Mouse (Mus musculus) olfactory bulb, adult 2 months (tissue): Measurements from ENCODE around the gene Npr2. TPM values are rescaled to one million over a fixed set of nuclear protein-coding genes. Genes with fewer than 3 reads are reported as not detected.

Experiments used
- H3K27ac ChIP-seq: fragments of 200-500 bp; 2 replicates; pipeline ENCODE4 v1.5.1; 2012; ENCODE audit warnings: low read depth, low read length; ENCODE audit not compliant: insufficient read depth
- H3K4me1 ChIP-seq: fragments of 200-500 bp; 2 replicates; pipeline ENCODE4 v1.6.1; 2012; ENCODE audit warnings: low read length; ENCODE audit not compliant: control insufficient read depth, insufficient read depth
- H3K4me3 ChIP-seq: fragments of 200-500 bp; 2 replicates; pipeline ENCODE4 v1.5.1; 2012; ENCODE audit warnings: mild to moderate bottlenecking, low read depth, low read length, moderate library complexity; ENCODE audit not compliant: insufficient read depth
- CTCF ChIP-seq: fragments of 200-500 bp; IDR thresholded peaks from 2 replicates; pipeline ENCODE4 v1.5.1; 2012; ENCODE audit warnings: low read depth, mild to moderate bottlenecking, low read length, moderate library complexity; ENCODE audit not compliant: insufficient read depth
- POLR2A ChIP-seq: fragments of 200-500 bp; IDR thresholded peaks from 2 replicates; pipeline ENCODE4 v1.6.1; 2012; ENCODE audit warnings: mild to moderate bottlenecking, low read depth, low read length, moderate library complexity; ENCODE audit not compliant: insufficient read depth
- WGBS: fragments of 180-500 bp; shearing (Covaris S2); methylation state at CpG from one replicate; pipeline ENCODE4 v1.1.7; 2018; 5-methylcytosine and 5-hydroxymethylcytosine counted together
- polyA plus RNA-seq: library from polyadenylated mRNA; stranded (reverse); fragments of >200 nt; gene quantifications from 2 replicates; pipeline ENCODE4 v1.2.4, GENCODE M21; 2012; ENCODE audit warnings: low replicate concordance; ENCODE audit not compliant: missing spikeins, insufficient read depth, insufficient read length

Gene Npr2
- polyA plus RNA-seq, result not detected in 2 replicates

DNA sequence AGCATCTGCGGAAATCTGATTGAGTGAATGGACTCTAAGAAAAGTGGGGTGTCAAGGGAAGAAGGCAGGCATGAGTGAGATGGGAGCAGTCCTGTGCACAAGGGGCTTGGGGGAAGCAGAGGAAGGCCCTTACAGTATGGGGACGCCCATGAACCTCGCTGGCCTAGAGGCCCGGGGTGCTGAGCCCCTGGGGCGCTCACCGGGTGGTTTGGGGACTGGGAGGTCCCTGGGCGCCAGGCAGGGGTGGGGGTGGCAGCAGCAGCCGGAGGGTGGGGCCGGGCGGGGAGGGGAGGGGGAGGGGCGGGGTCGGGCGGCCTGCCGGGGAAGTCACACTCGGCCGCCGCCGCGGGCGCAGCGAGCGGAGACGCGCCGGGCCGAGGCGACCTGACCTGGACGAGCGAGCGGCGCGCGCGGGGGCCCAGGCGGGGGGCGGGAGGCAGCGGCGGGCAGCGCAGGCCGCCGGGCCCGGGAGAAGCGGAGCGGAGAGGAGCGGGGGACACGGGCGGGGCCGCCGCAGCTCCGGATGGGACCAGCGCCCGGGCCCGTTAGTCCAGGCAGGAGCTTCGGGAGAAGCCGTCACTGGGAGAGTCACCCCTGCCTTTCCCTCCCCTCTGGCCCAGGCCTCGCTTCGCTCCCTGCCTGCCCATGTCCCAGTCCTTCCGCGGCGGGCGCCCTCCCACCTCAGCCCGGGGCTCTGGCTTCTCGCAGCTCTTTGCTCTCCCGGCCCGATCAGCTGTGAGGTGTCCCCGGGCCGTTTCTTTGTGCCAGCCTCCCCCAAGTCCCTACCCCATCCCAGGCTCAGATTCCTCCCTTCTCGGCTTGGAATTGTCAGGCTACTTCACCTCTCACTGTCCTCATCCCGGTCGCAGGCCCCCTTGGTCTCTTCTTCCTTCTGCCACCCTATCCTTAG lies at the start of gene Npr2:
Npr2 (plus strand) TSS at position 890 of the 910 bp plus-strand sequence.
- Histone ChIP-seq H3K27ac (peak within 1 kb of the TSS; percentile 65; the same call in 1 of the 2 replicates), H3K4me1 (peaks cover 25% of the 10 kb centered on the region), H3K4me3 (peak within 1 kb of the TSS; percentile 79)
- TF ChIP-seq CTCF (no peak), POLR2A (no peak)
- WGBS, result 2% methylated on average over 54 of the region's 70 CpGs

DNA sequence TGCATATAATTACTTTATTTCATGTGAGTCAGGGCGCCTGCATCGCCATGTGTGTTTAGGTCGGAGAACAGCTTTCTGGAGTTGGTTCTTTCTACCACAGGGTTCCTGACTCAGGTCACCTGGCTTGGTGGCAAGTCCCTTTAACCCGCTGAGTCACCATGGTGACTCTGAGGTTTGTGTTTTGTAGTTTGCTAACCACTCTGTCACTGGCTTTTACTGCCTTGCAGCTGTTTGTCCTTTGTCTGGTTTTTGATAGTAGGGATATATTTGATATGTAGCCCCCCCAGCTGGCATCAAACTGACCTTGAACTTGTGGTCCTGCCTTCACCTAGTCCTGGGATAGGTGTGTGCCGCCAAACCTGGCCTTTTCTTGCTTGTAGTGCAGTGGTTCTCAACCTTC lies 49.5 kb upstream of the Npr2 start:
- TF ChIP-seq POLR2A (no peak), CTCF (no peak)
- WGBS, result 93% methylated on average over 5 of the region's 5 CpGs
- Histone ChIP-seq H3K4me3 (no peak overlapping the region), H3K4me1 (peaks cover 13% of the 10 kb centered on the region), H3K27ac (no peak overlapping the region)

GRCm38 (mm10) chr4:43583421-43583820 lies 48.3 kb upstream of the Npr2 start:
- WGBS, result 78% methylated on average over 7 of the region's 7 CpGs

DNA sequence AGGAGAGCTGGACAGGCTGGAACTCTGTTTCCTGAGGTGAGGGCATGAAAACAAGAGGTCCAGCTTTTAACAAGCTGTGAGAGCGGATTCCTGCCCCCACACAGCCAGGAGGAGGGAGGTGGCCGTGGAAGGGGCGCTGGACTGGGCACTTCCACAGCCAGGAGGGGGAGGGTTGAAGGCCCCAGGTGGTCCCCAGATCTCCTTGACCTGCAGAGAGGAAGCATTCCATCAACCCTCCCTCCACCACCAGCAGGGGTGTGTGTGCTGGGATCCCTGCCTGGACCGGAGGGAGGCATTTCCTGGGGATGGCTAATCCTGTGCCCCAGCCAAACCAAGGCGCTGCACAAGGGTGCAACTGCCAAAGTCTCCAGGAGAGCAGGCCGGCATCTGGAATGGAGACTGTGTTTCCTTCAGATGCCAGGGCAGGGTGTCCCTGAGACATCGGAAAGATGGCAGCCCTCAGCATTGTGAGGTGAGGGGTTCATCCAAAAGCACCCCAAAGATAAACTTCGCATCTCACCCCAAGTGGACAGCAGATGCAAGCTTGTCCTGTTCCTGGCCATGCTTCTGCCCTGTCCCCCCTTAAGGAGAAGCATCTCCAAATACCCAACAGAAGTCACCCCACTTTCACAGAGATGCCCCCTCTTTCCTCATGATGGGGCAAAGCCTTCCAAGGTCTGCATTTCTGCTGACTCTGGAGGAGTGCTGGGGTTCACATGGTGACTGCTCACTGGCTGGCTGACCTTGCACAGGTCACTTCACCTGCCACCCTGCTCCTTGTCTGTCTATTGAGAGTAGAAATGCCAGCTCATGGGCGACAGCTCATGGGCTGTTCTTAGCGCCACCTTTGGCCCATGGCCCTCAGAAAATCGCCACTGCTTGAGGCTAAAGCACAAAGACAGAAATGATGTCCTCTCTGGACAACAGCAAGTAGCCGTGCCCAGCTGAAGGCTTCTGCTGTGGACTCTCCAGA lies 47.0 kb upstream of the Npr2 start, which contains the start of gene Msmp:
Msmp (minus strand) TSS at position 51 of the 973 bp plus-strand sequence.
- Histone ChIP-seq H3K27ac (no peak within 1 kb of the TSS), H3K4me1 (peaks cover 11% of the 10 kb centered on the region), H3K4me3 (no peak within 1 kb of the TSS)
- no peak for TF ChIP-seq POLR2A
- no peak for TF ChIP-seq CTCF
- WGBS, result 69% methylated on average over 12 of the region's 12 CpGs

More at GRCm38 (mm10) chr4:43583421-43583820, 48.3 kb upstream of the Npr2 start:
- H3K27ac ChIP-seq, result no peak overlapping the region
- no peak overlapping the region for H3K4me3 ChIP-seq
- H3K4me1 ChIP-seq, result peaks cover 13% of the 10 kb centered on the region
- TF ChIP-seq CTCF (no peak), POLR2A (no peak)

DNA sequence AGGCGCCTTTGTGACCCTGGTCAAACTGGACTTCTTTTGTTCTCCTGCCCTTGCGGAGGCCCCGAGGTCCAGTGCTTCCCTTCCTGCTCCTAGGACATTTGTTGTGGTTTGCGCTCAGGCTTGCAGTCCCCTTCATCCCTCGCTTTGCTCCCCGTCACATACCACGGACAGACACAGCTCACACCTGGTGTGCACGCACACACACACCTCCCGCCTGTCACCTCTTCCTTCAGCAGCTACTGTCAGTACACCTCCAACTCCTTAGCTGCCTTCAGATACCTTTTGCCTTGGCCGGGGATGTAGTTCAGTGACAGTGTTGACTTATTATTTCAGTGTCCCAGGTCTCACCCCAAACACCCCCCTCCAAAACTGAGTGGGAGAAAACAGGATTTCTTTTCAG lies 46.1 kb upstream of the Npr2 start:
- Histone ChIP-seq H3K4me1 (peaks cover 10% of the 10 kb centered on the region), H3K4me3 (no peak overlapping the region), H3K27ac (no peak overlapping the region)
- WGBS, result 57% methylated on average over 10 of the region's 10 CpGs
- TF ChIP-seq CTCF (no peak), POLR2A (no peak)

- Histone ChIP-seq H3K4me3 (no peak overlapping the region), H3K27ac (no peak overlapping the region), H3K4me1 (peaks cover 10% of the 10 kb centered on the region)
- no peak for TF ChIP-seq CTCF
- no peak for TF ChIP-seq POLR2A
- 67% methylated on average over 8 of the region's 8 CpGs for WGBS
Measured at GRCm38 (mm10) chr4:43586411-43586810, 45.3 kb upstream of the Npr2 start.

GRCm38 (mm10) chr4:43587681-43588080 lies 44.1 kb upstream of the Npr2 start:
- Histone ChIP-seq H3K27ac (no peak overlapping the region), H3K4me3 (no peak overlapping the region), H3K4me1 (peaks cover 10% of the 10 kb centered on the region)
- WGBS, result 67% methylated on average over 7 of the region's 7 CpGs
- TF ChIP-seq POLR2A, result no peak
- no peak for TF ChIP-seq CTCF

- TF ChIP-seq CTCF (no peak), POLR2A (no peak)
- no peak overlapping the region for H3K4me3 ChIP-seq
- H3K4me1 ChIP-seq, result peaks cover 3% of the 10 kb centered on the region; the same call in 1 of the 2 replicates
- WGBS, result 66% methylated on average over 5 of the region's 5 CpGs
- H3K27ac ChIP-seq, result no peak overlapping the region
Measured at GRCm38 (mm10) chr4:43591543-43591942, 40.2 kb upstream of the Npr2 start.
